Mouse (Mus musculus) midbrain, embryonic 15.5 days (tissue): ENCODE measurements at regions not wholly inside any gene's neighbourhood (a gene's known extent, or its start where the extent isn't known, plus 50 kb on each side); places are given as distances from the start of the nearest gene placed in this dataset.

Experiments
- ATAC-seq: fragments of 200-750 bp; cut with Nextera tagmentation; replicated peaks from 2 replicates; pipeline ENCODE4 v1.8.0; 2017; ENCODE audit warnings: moderate TSS enrichment
- H3K27ac ChIP-seq: fragments of 300-500 bp; sonication (generic); 2 replicates; pipeline ENCODE4 v1.5.1; 2015; ENCODE audit warnings: mild to moderate bottlenecking, inconsistent platforms
- H3K27me3 ChIP-seq: fragments of 300-500 bp; sonication (generic); replicated peaks from 2 replicates; pipeline ENCODE4 v1.6.1; 2015; ENCODE audit warnings: inconsistent platforms
- H3K36me3 ChIP-seq: fragments of 300-500 bp; sonication (generic); replicated peaks from 2 replicates; pipeline ENCODE4 v1.6.1; 2015; ENCODE audit warnings: inconsistent platforms
- H3K4me1 ChIP-seq: fragments of 300-500 bp; sonication (generic); 2 replicates; pipeline ENCODE4 v1.6.1; 2015; ENCODE audit warnings: inconsistent platforms
- H3K4me2 ChIP-seq: fragments of 300-500 bp; sonication (generic); 2 replicates; pipeline ENCODE4 v1.6.1; 2015; ENCODE audit warnings: inconsistent platforms, mild to moderate bottlenecking, moderate library complexity
- H3K4me3 ChIP-seq: fragments of 300-500 bp; sonication (generic); 2 replicates; pipeline ENCODE4 v1.5.1; 2015; ENCODE audit warnings: mild to moderate bottlenecking, inconsistent platforms
- H3K9ac ChIP-seq: fragments of 300-500 bp; sonication (generic); 2 replicates; pipeline ENCODE4 v1.6.1; 2015; ENCODE audit warnings: mild to moderate bottlenecking, inconsistent platforms
- H3K9me3 ChIP-seq: fragments of 300-500 bp; sonication (generic); 2 replicates; pipeline ENCODE4 v1.6.1; 2016; ENCODE audit warnings: inconsistent platforms
- WGBS: fragments of 180-500 bp; shearing (Covaris S2); methylation state at CpG from one replicate; pipeline ENCODE4 v1.1.7; 2015; ENCODE audit warnings: mixed read lengths; 5-methylcytosine and 5-hydroxymethylcytosine counted together

DNA sequence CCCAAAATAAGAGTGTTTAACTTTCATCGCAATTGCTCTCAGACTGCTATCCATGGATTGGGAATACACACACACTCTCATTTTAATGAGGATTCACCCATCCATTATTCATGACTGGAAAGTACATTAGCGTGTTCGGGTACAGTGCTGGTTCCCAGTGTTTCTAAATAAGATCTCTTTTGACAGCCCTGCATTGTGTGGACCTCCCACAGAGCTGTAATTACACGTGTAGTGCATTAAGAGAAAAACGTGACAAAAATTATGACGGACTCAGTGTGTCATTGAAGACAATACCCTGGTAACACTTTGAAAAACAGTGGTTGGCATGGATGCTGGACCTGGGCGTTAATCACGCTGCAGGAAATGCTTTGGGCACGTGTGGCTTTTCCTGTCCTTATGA, 257.6 kb upstream of the Ppp2r3a start:
- Histone ChIP-seq H3K4me2 (no peak overlapping the region), H3K27ac (no peak overlapping the region), H3K36me3 (no peaks in the 10 kb centered on the region), H3K9me3 (no peaks in the 10 kb centered on the region), H3K9ac (no peak overlapping the region), H3K4me3 (no peak overlapping the region), H3K4me1 (0 out of 2 replicates have a peak, but pooled peaks cover 4% of the 10 kb centered on the region), H3K27me3 (no peaks in the 10 kb centered on the region)
- WGBS, result 53% methylated on average over 9 of the region's 9 CpGs
- ATAC-seq, result no peak

DNA sequence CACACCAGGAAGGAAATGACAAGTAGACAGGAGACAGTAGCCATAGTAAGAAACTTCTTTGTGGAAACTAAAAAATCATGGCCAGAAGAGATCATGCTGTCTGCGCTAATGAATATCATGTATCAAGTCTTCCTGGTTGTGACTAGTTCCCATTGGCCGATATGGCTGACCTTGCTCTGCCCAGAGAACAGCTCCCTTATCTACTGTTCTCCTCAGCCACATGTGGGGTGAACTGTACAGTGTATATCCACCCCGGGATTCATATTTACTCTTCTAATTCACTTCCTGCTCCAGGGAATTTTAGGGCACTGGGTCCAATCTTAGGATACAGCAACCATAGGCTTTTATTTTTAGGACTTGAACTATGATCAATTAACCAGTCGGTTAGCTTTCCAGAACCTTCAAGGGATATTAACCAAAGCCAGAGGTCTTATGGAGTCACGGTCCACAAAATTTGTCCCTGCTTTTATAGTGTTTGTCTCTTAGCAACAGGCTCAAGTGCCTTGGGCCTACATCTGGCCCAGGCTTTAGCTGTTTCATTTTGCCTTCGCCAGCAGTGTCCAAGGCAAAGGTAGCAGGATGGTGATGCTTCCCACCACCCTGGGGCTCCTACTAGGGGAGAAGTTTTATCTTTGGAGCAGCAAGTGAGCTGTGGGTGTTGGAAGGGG, 255.6 kb upstream of the Ppp2r3a start:
- Histone ChIP-seq H3K4me2 (no peak overlapping the region), H3K9ac (no peak overlapping the region), H3K4me1 (0 out of 2 replicates have a peak, but pooled peaks cover 4% of the 10 kb centered on the region), H3K9me3 (no peaks in the 10 kb centered on the region), H3K27me3 (no peaks in the 10 kb centered on the region), H3K4me3 (no peak overlapping the region), H3K27ac (no peak overlapping the region), H3K36me3 (no peaks in the 10 kb centered on the region)
- WGBS, result 82% methylated on average over 6 of the region's 6 CpGs
- no peak for ATAC-seq

DNA sequence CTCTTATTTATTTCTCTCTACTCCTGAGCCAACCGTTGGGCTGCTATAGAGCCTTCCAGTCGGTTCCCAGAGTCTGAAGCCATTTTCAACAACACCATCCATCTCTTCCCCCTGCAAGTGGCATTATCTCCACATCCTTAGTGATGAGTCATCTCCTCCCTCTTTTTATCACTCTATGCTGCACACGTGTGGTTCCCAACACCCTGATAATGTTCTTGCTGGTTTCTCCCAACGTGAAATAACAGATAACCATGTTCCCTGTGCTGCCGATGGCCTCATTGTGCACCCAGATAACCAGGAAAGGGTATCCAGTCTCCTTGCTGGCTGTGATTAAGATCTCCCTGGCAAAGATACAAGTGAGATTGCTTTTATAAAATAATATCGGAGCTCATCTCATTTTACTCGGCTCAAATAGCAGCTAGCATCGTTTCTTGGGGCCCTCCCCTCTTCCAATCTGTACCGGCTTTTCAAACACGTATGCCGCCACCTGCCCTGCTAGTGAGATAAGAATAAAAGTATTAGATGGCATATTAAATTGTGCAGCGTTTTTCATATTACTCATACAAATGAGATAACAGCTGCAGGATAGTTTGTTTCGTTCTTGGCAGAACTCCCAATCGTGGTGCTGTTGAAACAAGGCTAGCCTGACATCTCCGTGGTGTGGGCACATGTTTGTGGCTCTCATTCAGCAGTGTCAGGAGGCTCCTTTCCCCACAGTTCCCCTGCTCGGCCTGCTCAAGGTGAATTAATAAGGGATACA, 250.3 kb upstream of the Ppp2r3a start:
- no peak overlapping the region for H3K4me2 ChIP-seq
- H3K27ac ChIP-seq, result peak overlapping the region; percentile 17; the same call in 1 of the 2 replicates
- no peak for ATAC-seq
- no peaks in the 10 kb centered on the region for H3K27me3 ChIP-seq
- H3K9me3 ChIP-seq, result no peaks in the 10 kb centered on the region
- WGBS, result 66% methylated on average over 16 of the region's 16 CpGs
- no peak overlapping the region for H3K9ac ChIP-seq
- no peaks in the 10 kb centered on the region for H3K36me3 ChIP-seq
- H3K4me3 ChIP-seq, result no peak overlapping the region
- H3K4me1 ChIP-seq, result no peaks in the 10 kb centered on the region

DNA sequence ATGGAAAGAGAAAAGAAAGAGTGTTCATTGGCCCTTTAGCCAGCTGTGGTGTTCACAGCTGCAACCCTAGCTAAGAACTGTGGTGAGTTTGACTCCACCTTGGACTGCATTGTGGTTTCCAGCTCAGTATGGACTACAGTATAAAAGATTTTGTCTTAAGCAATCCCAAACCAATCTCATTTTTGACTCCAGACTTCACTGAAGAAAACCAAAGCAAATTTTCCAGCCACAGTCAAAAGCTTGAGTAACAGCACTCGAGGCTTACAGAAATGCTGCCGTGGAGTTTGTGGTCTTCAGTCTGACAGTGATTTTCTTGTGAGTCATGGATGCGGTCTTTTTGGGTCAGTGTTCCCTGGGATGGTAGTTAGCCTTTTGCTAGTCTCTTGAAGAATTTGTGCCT, 249.4 kb upstream of the Ppp2r3a start:
- no peak overlapping the region for H3K4me3 ChIP-seq
- H3K36me3 ChIP-seq, result no peaks in the 10 kb centered on the region
- H3K9ac ChIP-seq, result no peak overlapping the region
- H3K4me1 ChIP-seq, result peaks cover 5% of the 10 kb centered on the region
- H3K9me3 ChIP-seq, result no peaks in the 10 kb centered on the region
- no peaks in the 10 kb centered on the region for H3K27me3 ChIP-seq
- H3K27ac ChIP-seq, result no peak overlapping the region
- no peak for ATAC-seq
- no peak overlapping the region for H3K4me2 ChIP-seq
- 87% methylated on average over 3 of the region's 3 CpGs for WGBS

DNA sequence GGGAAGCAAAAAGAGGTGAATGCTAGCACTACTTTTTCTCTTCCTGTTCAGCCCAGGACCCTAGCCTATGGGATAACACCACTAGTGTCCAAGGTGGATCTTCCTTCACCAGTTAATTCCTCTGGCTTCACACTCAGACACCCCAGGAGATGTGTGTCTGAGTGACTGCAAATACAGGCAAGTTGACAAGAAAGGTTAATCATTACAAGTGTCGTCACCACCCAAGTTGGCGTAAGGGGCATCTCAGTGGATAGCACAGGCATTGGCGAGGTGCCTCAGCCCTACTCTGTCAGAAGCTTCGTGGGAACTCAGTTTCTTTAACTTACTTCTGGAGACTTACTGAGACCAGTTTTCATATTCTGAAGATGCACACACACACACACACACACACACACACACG, 247.1 kb upstream of the Ppp2r3a start:
- 91% methylated on average over 5 of the region's 5 CpGs for WGBS
- H3K4me1 ChIP-seq, result peaks cover 12% of the 10 kb centered on the region
- no peak for ATAC-seq
- H3K36me3 ChIP-seq, result no peaks in the 10 kb centered on the region
- H3K9me3 ChIP-seq, result no peaks in the 10 kb centered on the region
- no peak overlapping the region for H3K4me2 ChIP-seq
- no peak overlapping the region for H3K4me3 ChIP-seq
- H3K27ac ChIP-seq, result no peak overlapping the region
- no peaks in the 10 kb centered on the region for H3K27me3 ChIP-seq
- no peak overlapping the region for H3K9ac ChIP-seq

DNA sequence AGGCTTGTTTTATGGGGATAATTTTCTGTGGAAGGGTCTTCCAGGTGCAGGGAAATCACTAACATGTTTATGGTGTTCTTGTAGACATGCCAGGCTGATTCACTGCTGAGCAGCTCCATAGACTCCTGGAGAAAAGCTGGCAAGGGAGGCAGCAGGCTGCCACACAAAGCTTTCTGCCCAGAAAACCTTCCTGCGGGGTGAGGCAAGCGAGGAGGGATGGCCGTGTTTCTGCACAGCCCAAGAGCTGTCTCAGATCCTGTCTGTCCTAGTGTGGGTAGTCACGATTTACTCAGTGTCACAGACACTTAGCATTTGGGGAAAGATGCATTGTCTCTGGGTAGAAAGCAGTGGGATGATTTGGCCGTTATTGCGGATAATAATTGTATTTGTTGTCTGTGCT, 244.2 kb upstream of the Ppp2r3a start:
- WGBS, result 37% methylated on average over 6 of the region's 6 CpGs
- no peak overlapping the region for H3K4me2 ChIP-seq

DNA sequence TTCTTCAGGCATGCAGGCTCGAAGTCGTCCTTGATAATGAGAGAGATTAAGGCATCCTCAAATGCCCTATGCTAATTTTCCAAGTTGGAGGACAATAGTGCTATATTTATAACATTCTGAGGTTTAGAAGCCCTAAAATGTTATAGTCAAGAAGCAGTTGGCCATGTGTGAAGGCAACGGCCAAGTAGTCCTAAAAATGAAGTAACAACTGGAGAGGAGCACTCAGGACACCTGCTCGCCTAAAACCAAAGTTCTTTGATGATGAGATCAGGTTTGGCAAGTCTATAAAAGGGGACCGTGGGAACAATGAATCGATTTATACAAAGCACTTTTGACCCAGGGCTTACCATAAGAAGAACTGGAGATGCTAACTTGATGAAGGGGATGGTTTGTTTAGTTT, 237.4 kb upstream of the Ppp2r3a start:
- ATAC-seq, result no peak
- Histone ChIP-seq H3K4me2 (no peak overlapping the region), H3K4me3 (no peak overlapping the region), H3K27ac (no peak overlapping the region), H3K4me1 (no peaks in the 10 kb centered on the region), H3K27me3 (no peaks in the 10 kb centered on the region), H3K36me3 (no peaks in the 10 kb centered on the region), H3K9me3 (no peaks in the 10 kb centered on the region), H3K9ac (no peak overlapping the region)
- 73% methylated on average over 6 of the region's 6 CpGs for WGBS

More for the DNA sequence above, 244.2 kb upstream of the Ppp2r3a start:
- H3K9ac ChIP-seq, result 0 out of 2 replicates have a peak overlapping the region, but pooled peaks have one; percentile 13
- no peak for ATAC-seq
- no peaks in the 10 kb centered on the region for H3K36me3 ChIP-seq
- H3K4me1 ChIP-seq, result peaks cover 12% of the 10 kb centered on the region
- H3K27ac ChIP-seq, result peak overlapping the region; percentile 68
- H3K4me3 ChIP-seq, result no peak overlapping the region
- no peaks in the 10 kb centered on the region for H3K9me3 ChIP-seq
- no peaks in the 10 kb centered on the region for H3K27me3 ChIP-seq

DNA sequence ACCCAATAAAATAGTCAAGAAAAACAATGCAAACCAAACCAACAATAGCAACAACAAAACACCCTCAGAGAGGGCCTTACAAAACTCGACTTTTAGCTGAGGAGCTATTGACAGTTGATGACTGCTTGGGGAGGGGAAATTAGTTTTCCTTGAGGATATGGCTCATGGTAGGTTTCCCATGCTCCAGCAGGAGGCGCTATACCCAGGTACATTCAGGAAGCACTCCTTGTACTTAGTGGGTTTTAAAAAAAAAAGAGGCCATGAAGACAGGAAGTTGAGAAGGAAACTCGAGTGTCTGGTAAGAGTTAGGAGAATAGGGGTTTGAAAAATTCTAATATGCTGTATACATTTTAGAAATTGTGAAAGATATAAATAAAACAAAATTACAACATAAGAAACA, 224.6 kb upstream of the Ppp2r3a start:
- WGBS, result 71% methylated on average over 3 of the region's 3 CpGs
- peaks cover 20% of the 10 kb centered on the region for H3K4me1 ChIP-seq
- H3K27ac ChIP-seq, result no peak overlapping the region
- H3K36me3 ChIP-seq, result no peaks in the 10 kb centered on the region
- no peaks in the 10 kb centered on the region for H3K9me3 ChIP-seq
- no peak overlapping the region for H3K4me3 ChIP-seq
- no peak for ATAC-seq
- no peaks in the 10 kb centered on the region for H3K27me3 ChIP-seq
- no peak overlapping the region for H3K9ac ChIP-seq
- H3K4me2 ChIP-seq, result no peak overlapping the region

DNA sequence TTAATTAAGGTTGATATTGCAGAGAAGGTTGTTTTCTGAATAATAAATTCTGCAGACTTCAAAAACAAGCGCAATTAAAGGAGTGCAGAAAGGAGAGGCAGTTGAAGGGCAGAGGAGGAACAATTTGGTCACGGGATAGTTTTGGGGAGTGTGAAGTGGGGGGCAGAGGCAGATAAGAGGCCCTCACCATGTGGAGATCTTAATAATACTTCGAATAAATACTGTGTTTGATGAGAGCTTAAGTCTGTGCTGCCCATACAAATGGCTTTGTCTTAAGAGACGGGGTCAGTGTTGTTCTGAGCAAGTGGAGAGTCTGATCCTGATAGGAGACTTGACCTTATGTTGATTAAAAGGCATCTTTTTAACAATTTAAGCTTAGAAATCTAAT, 221.5 kb upstream of the Ppp2r3a start:
- H3K9me3 ChIP-seq, result no peaks in the 10 kb centered on the region
- peak overlapping the region; percentile 86 for H3K27ac ChIP-seq
- H3K4me2 ChIP-seq, result no peak overlapping the region
- peaks cover 20% of the 10 kb centered on the region for H3K4me1 ChIP-seq
- H3K9ac ChIP-seq, result no peak overlapping the region
- 28% methylated on average over 4 of the region's 4 CpGs for WGBS
- peak; percentile 32; the same call in 1 of the 2 replicates for ATAC-seq
- no peaks in the 10 kb centered on the region for H3K36me3 ChIP-seq
- H3K4me3 ChIP-seq, result no peak overlapping the region
- no peaks in the 10 kb centered on the region for H3K27me3 ChIP-seq

DNA sequence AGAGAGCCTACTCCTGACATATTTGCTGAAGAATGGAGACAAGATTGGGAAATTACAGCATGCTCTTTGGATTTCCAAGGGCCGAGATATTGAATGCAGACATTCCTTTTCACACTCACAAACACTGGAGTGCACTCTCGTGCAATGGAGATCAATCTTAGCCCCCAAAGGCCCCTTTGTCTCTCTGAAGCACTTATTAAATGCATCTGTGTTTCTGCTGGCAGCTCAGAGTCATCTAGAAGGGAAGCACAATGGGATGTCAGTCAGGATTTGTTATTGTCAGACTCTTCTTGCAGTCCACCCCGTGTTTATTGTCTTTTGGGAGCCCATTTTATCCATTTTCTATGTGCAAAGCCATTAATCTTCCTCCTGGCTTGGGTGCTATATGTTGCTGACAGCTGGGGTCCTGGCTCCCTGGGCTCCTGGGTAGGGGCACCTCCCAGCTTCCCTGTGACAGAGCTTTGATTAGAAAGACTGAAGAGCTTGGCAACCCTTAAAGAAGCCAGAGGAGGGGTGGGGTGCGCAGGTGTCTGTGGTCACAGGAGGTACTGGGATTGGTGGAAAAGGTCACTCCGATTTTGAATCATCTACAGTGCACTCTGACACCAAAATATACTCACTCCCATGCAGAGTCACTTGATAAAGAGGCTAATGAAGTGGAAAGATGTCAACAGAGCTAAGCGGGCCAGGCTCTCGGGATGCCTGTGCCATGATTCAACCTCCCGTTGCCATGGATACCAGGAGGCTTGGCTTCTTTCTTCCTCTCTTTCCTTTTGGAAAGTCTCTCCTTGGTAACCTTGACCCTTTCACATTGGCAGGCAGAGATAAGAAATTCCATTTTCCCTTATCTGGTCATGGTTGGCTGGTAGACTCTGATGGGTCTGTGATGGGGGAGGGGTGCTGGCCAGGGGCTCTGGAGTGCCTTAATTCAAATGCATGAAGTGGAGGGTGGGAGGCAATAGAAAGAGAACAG, 220.8 kb upstream of the Ppp2r3a start:
- ATAC-seq, result peak; percentile 88
- Histone ChIP-seq H3K9ac (peak overlapping the region; percentile 12; the same call in 1 of the 2 replicates), H3K27ac (peak overlapping the region; percentile 86), H3K9me3 (no peaks in the 10 kb centered on the region), H3K36me3 (no peaks in the 10 kb centered on the region), H3K4me2 (no peak overlapping the region), H3K4me1 (peaks cover 20% of the 10 kb centered on the region), H3K27me3 (no peaks in the 10 kb centered on the region), H3K4me3 (no peak overlapping the region)
- 9% methylated on average over 8 of the region's 8 CpGs for WGBS

DNA sequence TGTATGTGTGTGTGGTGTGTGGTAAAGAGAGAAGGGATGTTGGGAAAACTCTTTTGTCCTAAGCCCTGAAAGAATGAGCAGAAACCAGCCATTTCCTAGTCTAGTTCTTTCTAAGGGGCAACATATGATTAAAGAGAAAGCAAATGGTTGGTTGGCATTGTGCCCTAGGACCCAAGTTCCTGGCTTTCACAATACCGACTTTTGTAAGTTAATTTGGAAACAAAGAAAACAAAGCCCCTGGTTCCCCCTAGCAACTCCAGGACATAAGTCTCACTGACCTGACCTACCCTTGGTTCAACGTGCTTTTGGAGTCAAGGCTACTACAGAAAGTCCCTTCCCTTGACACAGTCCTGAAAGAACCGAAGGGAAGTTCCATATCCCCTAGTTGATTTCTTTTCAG, 220.1 kb upstream of the Ppp2r3a start:
- WGBS, result 7% methylated on average over 3 of the region's 3 CpGs
- peaks cover 20% of the 10 kb centered on the region for H3K4me1 ChIP-seq
- no peak for ATAC-seq

DNA sequence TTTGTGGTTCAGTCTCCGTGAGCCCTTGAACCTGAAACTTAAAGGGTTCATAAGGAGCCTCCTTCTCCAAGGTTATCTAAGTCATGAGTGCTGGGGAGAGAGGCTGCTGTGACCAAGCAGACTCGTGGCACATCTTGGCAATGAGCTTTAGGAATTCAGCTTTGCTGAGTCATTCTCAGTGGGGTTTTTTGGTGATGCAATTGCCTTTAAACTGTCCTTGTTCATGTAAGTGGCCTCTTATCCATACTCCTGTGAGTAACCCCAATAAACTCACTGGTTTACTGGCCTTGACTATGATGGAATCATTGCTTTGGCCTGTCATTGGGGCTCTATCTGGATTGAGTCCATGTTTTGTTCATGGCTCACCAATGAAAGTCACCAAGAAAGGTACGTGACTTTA, 218.2 kb upstream of the Ppp2r3a start:
- Histone ChIP-seq H3K36me3 (no peaks in the 10 kb centered on the region), H3K9me3 (no peaks in the 10 kb centered on the region), H3K4me2 (no peak overlapping the region), H3K4me1 (peaks cover 24% of the 10 kb centered on the region), H3K27me3 (no peaks in the 10 kb centered on the region), H3K27ac (no peak overlapping the region), H3K4me3 (no peak overlapping the region), H3K9ac (no peak overlapping the region)
- no peak for ATAC-seq
- 85% methylated on average over 3 of the region's 3 CpGs for WGBS

More for the DNA sequence above, 220.1 kb upstream of the Ppp2r3a start:
- Histone ChIP-seq H3K27me3 (no peaks in the 10 kb centered on the region), H3K36me3 (no peaks in the 10 kb centered on the region), H3K4me2 (no peak overlapping the region), H3K9me3 (no peaks in the 10 kb centered on the region), H3K27ac (peak overlapping the region; percentile 86), H3K4me3 (no peak overlapping the region), H3K9ac (peak overlapping the region; percentile 12; the same call in 1 of the 2 replicates)
